Comparison of ENCODE assay signal across 8 mouse cellular contexts in the genomic region with DNA sequence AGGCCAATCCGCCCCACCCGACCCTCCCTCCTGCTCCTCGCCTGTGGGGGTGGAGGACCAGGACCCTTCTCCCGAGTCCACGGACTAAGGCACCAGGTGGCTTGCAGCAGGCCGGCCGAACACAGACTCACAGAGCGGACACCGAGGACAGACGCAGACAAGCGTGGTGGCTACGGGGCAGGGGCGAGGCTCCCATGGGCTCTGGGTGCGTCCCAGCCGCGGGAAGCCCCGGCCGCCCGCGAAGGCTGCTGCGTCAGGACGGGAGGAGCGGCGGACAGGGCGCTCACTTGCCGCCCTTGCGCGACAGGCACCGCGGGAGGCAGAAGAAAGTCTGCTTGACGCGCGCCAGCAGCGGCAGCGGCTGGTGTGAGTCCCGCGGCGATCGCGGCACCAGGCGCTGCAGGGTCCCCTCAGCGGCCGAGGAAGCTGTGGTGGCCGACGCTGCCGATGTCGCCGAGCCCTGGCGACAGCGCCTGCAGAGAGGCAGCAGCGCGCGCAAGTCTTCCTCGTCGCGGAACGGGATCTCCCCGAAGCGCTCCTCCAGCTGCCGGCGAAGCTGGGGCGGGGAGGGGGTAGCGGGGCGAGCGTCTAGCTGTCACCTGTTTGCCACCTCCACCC. TPM values are rescaled to one million over a fixed set of nuclear protein-coding genes. Genes with fewer than 3 reads are reported as not detected.
DNase-seq lines count a peak whose midpoint lies in the region; ATAC-seq and TF ChIP-seq lines count a peak whose summit lies in the region.

No protein-coding gene starts in this region.

- peak overlapping the region; percentile 75 for H3K4me2 ChIP-seq in forebrain, embryonic 14.5 days (ENCODE audit: low read length)
- peak overlapping the region; percentile 52 for H3K4me2 ChIP-seq in liver, postnatal 0 days (ENCODE audit: low read depth, low read length)

- under 1% methylated on average over 64 of the region's 65 CpGs for WGBS in heart, embryonic 10.5 days
- under 1% methylated on average over 53 of the region's 65 CpGs for WGBS in forebrain, embryonic 14.5 days
- WGBS in liver, postnatal 0 days (ENCODE audit: insufficient replicate concordance): 2% methylated on average over 53 of the region's 65 CpGs

- peaks cover 99% of the 10 kb centered on the region for H3K27me3 ChIP-seq in heart, embryonic 10.5 days (ENCODE audit: insufficient read depth, poor library complexity, severe bottlenecking)
- peaks cover 19% of the 10 kb centered on the region for H3K27me3 ChIP-seq in ES-Bruce4 (ENCODE audit: control insufficient read depth, insufficient read depth, low read length, poor library complexity, severe bottlenecking)
- H3K27me3 ChIP-seq in forebrain, embryonic 14.5 days (replicated peaks; ENCODE audit: control insufficient read depth, insufficient read depth, low read length): peaks cover 39% of the 10 kb centered on the region
- peaks cover 59% of the 10 kb centered on the region for H3K27me3 ChIP-seq in liver, postnatal 0 days (ENCODE audit: insufficient read depth, low read length)

- no peak for DNase-seq in heart, embryonic 10.5 days (ENCODE audit: low spot score)
- no peak for DNase-seq in heart, adult 18-20 months
- no peak for DNase-seq in forebrain, embryonic 14.5 days (ENCODE audit: low spot score)
- DNase-seq in liver, postnatal 0 days: no peak
- DNase-seq in spleen, adult 18-20 months: no peak
- DNase-seq in cerebellum, postnatal 36 days: no peak
- no peak for DNase-seq in ovary, postnatal 14 days (ENCODE audit: low spot score)

- H3K4me3 ChIP-seq in heart, embryonic 10.5 days: peak overlapping the region; percentile 68
- H3K4me3 ChIP-seq in ES-Bruce4 (ENCODE audit: low read depth, low read length): peak overlapping the region; percentile 51
- peak overlapping the region; percentile 37 for H3K4me3 ChIP-seq in forebrain, embryonic 14.5 days (ENCODE audit: low read depth, low read length)
- peak overlapping the region; percentile 29 for H3K4me3 ChIP-seq in liver, postnatal 0 days (ENCODE audit: low read depth, low read length)

- peaks cover 14% of the 10 kb centered on the region for H3K4me1 ChIP-seq in heart, embryonic 10.5 days
- H3K4me1 ChIP-seq in ES-Bruce4 (ENCODE audit: control insufficient read depth, insufficient read depth, low read length): no peaks in the 10 kb centered on the region
- H3K4me1 ChIP-seq in forebrain, embryonic 14.5 days (ENCODE audit: control insufficient read depth, insufficient read depth, low read length): 0 out of 2 replicates have a peak, but pooled peaks cover 3% of the 10 kb centered on the region
- H3K4me1 ChIP-seq in liver, postnatal 0 days (ENCODE audit: insufficient read depth): no peaks in the 10 kb centered on the region

- peak; percentile 27; the same call in 1 of the 2 replicates for ATAC-seq in forebrain, embryonic 14.5 days
- ATAC-seq in liver, postnatal 0 days: no peak

- H3K9me3 ChIP-seq in heart, embryonic 10.5 days: no peaks in the 10 kb centered on the region
- H3K9me3 ChIP-seq in ES-Bruce4 (replicated peaks; ENCODE audit: control insufficient read depth, insufficient read depth, low read length, poor library complexity, severe bottlenecking): no peaks in the 10 kb centered on the region
- no peaks in the 10 kb centered on the region for H3K9me3 ChIP-seq in forebrain, embryonic 14.5 days (replicated peaks; ENCODE audit: control insufficient read depth, low read length)
- no peaks in the 10 kb centered on the region for H3K9me3 ChIP-seq in liver, postnatal 0 days (ENCODE audit: low read length)

- no peak for TF ChIP-seq POLR2A in ES-Bruce4 (IDR thresholded peaks at IDR 0.05; ENCODE audit: insufficient read depth, low read length)

- no peak for TF ChIP-seq EP300 in ES-Bruce4 (IDR thresholded peaks at IDR 0.05; ENCODE audit: insufficient read depth, low read depth, low read length)
- TF ChIP-seq EP300 in liver, postnatal 0 days (IDR thresholded peaks at IDR 0.05; ENCODE audit: low read depth): no peak

- no peaks in the 10 kb centered on the region for H3K36me3 ChIP-seq in heart, embryonic 10.5 days
- no peaks in the 10 kb centered on the region for H3K36me3 ChIP-seq in ES-Bruce4 (ENCODE audit: control insufficient read depth, insufficient read depth, low read length, poor library complexity, severe bottlenecking)
- no peaks in the 10 kb centered on the region for H3K36me3 ChIP-seq in forebrain, embryonic 14.5 days (ENCODE audit: control insufficient read depth, insufficient read depth, low read length)
- H3K36me3 ChIP-seq in liver, postnatal 0 days (replicated peaks; ENCODE audit: insufficient read depth, low read length): no peaks in the 10 kb centered on the region

- TF ChIP-seq CTCF in ES-Bruce4 (IDR thresholded peaks at IDR 0.05; ENCODE audit: low read depth, low read length): no peak
- no peak for TF ChIP-seq CTCF in liver, postnatal 0 days (IDR thresholded peaks at IDR 0.05; ENCODE audit: low read depth)

- H3K9ac ChIP-seq in ES-Bruce4 (ENCODE audit: low read depth, poor library complexity, severe bottlenecking): peak overlapping the region; percentile 57
- peak overlapping the region; percentile 51 for H3K9ac ChIP-seq in forebrain, embryonic 14.5 days (ENCODE audit: low read length)
- H3K9ac ChIP-seq in liver, postnatal 0 days (replicated peaks): no peak overlapping the region

- peak overlapping the region; percentile 62 for H3K27ac ChIP-seq in heart, embryonic 10.5 days
- no peak overlapping the region for H3K27ac ChIP-seq in ES-Bruce4 (ENCODE audit: insufficient read depth, low read length)
- H3K27ac ChIP-seq in forebrain, embryonic 14.5 days (ENCODE audit: low read depth, low read length): no peak overlapping the region
- H3K27ac ChIP-seq in liver, postnatal 0 days (ENCODE audit: low read depth): no peak overlapping the region

RNA-seq across cellular contexts. Expression of gene Dusp15, which starts 8.5 kb away (rescaled TPM):
- polyA plus RNA-seq in heart, embryonic 10.5 days (2016; fragmentation: Nextera tagmentation; extraction: Ambion mirVana): 0.04 TPM in 2 replicates
- not detected for total RNA-seq in heart, adult 18-20 months (2021)
- polyA plus RNA-seq in ES-Bruce4 (2011; ENCODE audit: insufficient read depth, insufficient read length, low read depth, missing spikeins): 0.36 TPM in 1 of 2 replicates, not detected in the other
- 6.4 and 6.6 TPM in 2 replicates for polyA plus RNA-seq in forebrain, embryonic 14.5 days (2014; fragmentation: Nextera tagmentation; extraction: Ambion mirVana)
- polyA plus RNA-seq in liver, postnatal 0 days (2015; fragmentation: Nextera tagmentation; extraction: Ambion mirVana): not detected in 2 replicates

RNA-seq across cellular contexts. Expression of gene Foxs1, which starts 10.0 kb away (rescaled TPM):
- 0.21 and 0.36 TPM in 2 replicates for polyA plus RNA-seq in heart, embryonic 10.5 days (2016; fragmentation: Nextera tagmentation; extraction: Ambion mirVana)
- 1 to 10 TPM; 2.2 to 2.6 TPM for total RNA-seq in heart, adult 18-20 months (2021)
- not detected in 2 replicates for polyA plus RNA-seq in ES-Bruce4 (2011; ENCODE audit: insufficient read depth, insufficient read length, low read depth, missing spikeins)
- 4.0 TPM in 2 replicates for polyA plus RNA-seq in forebrain, embryonic 14.5 days (2014; fragmentation: Nextera tagmentation; extraction: Ambion mirVana)
- polyA plus RNA-seq in liver, postnatal 0 days (2015; fragmentation: Nextera tagmentation; extraction: Ambion mirVana): 0.50 and 0.74 TPM in 2 replicates

RNA-seq across cellular contexts. Expression of gene Ttll9, which starts 19.3 kb away (rescaled TPM):
- polyA plus RNA-seq in heart, embryonic 10.5 days (2016; fragmentation: Nextera tagmentation; extraction: Ambion mirVana): 0.47 and 0.85 TPM in 2 replicates
- not detected for total RNA-seq in heart, adult 18-20 months (2021)
- 2.1 and 2.7 TPM in 2 replicates for polyA plus RNA-seq in ES-Bruce4 (2011; ENCODE audit: insufficient read depth, insufficient read length, low read depth, missing spikeins)
- 2.5 and 4.3 TPM in 2 replicates for polyA plus RNA-seq in forebrain, embryonic 14.5 days (2014; fragmentation: Nextera tagmentation; extraction: Ambion mirVana)
- 0.18 and 0.31 TPM in 2 replicates for polyA plus RNA-seq in liver, postnatal 0 days (2015; fragmentation: Nextera tagmentation; extraction: Ambion mirVana)

RNA-seq across cellular contexts. Expression of gene Mylk2, which starts 31.9 kb away (rescaled TPM):
- 0.05 and 0.07 TPM in 2 replicates for polyA plus RNA-seq in heart, embryonic 10.5 days (2016; fragmentation: Nextera tagmentation; extraction: Ambion mirVana)
- under 1 TPM in 1 of 2 experiments, not detected in 1; 0.13 TPM for total RNA-seq in heart, adult 18-20 months (2021)
- not detected in 2 replicates for polyA plus RNA-seq in ES-Bruce4 (2011; ENCODE audit: insufficient read depth, insufficient read length, low read depth, missing spikeins)
- polyA plus RNA-seq in forebrain, embryonic 14.5 days (2014; fragmentation: Nextera tagmentation; extraction: Ambion mirVana): not detected in 2 replicates
- polyA plus RNA-seq in liver, postnatal 0 days (2015; fragmentation: Nextera tagmentation; extraction: Ambion mirVana): 0.25 TPM in 1 of 2 replicates, not detected in the other
